Mouse (Mus musculus): ENCODE data around the gene Diaph2. TPM values are rescaled to one million over a fixed set of nuclear protein-coding genes. Genes with fewer than 3 reads are reported as not detected.

Diaph2 gene
- 2.3 and 3.7 TPM in 2 replicates for polyA plus RNA-seq (2021; fragmentation: Nextera tagmentation)
- long read RNA-seq, experiment 1, partial matches to known transcripts, result 7 of 13 reads
- long read RNA-seq, experiment 1, other reads (novel, unspliced or antisense), result 6 of 13 reads
- long read RNA-seq, experiment 2, partial matches to known transcripts, result 5 of 10 reads
- long read RNA-seq, experiment 2, other reads (novel, unspliced or antisense), result 5 of 10 reads

DNA sequence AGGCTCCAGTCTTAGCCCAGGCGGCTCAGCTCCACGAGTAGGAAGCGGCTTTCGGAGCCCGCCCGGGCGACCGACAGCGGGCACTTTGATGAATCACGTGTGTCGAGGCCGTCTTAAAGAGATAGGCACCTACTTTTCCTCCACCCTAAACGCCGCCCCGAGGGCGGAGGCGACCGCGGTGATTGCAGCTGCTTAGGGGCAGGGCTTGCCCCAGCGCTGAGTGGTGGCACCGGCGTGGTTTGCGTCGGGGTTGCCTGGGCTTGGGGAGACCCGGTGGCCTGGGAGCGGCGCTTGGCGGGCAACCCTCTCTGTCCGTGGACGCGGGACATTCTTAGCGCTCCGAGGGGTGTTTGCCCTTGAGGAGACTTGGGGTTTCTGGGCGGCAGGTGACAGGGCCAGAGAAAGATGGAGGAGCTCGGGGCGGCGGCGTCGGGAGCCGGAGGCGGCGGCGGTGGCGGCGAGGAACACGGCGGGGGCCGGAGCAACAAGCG, at the start of gene Diaph2:
Gene Diaph2, plus strand, starts transcription at position 172 of the 491 bp plus-strand sequence.

Measured in left cerebral cortex, adult 6 months (tissue).